Comparison of ENCODE assay signal across 8 mouse cellular contexts in the genomic region with DNA sequence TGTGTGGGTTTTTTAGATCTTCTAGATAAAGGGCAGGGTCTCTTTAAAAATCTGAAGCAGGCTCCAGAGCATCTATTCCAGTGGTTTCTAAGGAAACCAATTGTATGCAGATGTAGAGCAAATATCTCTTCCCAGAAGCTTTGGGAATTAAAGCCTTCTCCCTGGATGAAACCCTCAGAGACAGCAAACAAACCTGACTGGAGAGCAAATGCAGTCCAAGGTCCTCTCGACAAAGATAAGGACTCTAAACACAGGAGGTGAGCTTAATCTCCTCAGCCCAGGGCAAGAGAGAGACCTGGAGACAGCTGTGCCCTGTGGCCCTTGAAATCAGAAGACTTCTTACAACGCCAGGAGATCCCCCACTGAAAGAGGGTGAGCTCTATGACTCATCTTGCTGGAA. TPM values are rescaled to one million over a fixed set of nuclear protein-coding genes. Genes with fewer than 3 reads are reported as not detected.
DNase-seq lines count a peak whose midpoint lies in the region; ATAC-seq lines count a peak whose summit lies in the region.
"Had no signal": no experiment of that assay in that cellular context is flagged by ENCODE, and none has a peak within 500 bp of the region (broad histone marks: within the 10 kb centered on the region; RNA-seq: fewer than 3 reads in every experiment).

No protein-coding gene starts in this region.

- no peak overlapping the region for H3K9ac ChIP-seq in neural tube, embryonic 13.5 days
- H3K9ac ChIP-seq in hindbrain, embryonic 16.5 days (ENCODE audit: low read depth, low read length), result no peak overlapping the region; the same call in 1 of the 2 replicates
- no peak overlapping the region for H3K9ac ChIP-seq in midbrain, embryonic 11.5 days (ENCODE audit: low read length)

- no peaks in the 10 kb centered on the region for H3K27me3 ChIP-seq in neural tube, embryonic 13.5 days
- no peaks in the 10 kb centered on the region for H3K27me3 ChIP-seq in hindbrain, embryonic 16.5 days (replicated peaks; ENCODE audit: control insufficient read depth, insufficient read depth, low read length)
- no peaks in the 10 kb centered on the region for H3K27me3 ChIP-seq in midbrain, embryonic 11.5 days (ENCODE audit: control insufficient read depth, insufficient read depth, low read length)

- no peak overlapping the region for H3K4me3 ChIP-seq in neural tube, embryonic 13.5 days
- no peak overlapping the region for H3K4me3 ChIP-seq in hindbrain, embryonic 16.5 days (ENCODE audit: low read length)
- no peak overlapping the region for H3K4me3 ChIP-seq in midbrain, embryonic 11.5 days (ENCODE audit: low read depth, low read length)

- H3K4me2 ChIP-seq in neural tube, embryonic 13.5 days, result 0 out of 2 replicates have a peak overlapping the region, but pooled peaks have one; percentile 20
- 0 out of 2 replicates have a peak overlapping the region, but pooled peaks have one; percentile 21 for H3K4me2 ChIP-seq in hindbrain, embryonic 16.5 days (ENCODE audit: low read length)
- H3K4me2 ChIP-seq in midbrain, embryonic 11.5 days, result no peak overlapping the region

- no peak for DNase-seq in neural tube, embryonic 10.5 days (ENCODE audit: extremely low spot score, low spot score)
- DNase-seq in midbrain, embryonic 11.5 days (ENCODE audit: low spot score, missing footprints), result no peak
- DNase-seq in spleen, postnatal 4 days (ENCODE audit: low spot score in 2 of 2), result no peak
- DNase-seq in cerebellum, postnatal 10 days, result no peak
- no peak for DNase-seq in spleen, postnatal 14 days (ENCODE audit: low spot score in 2 of 2)
- DNase-seq: kidney, postnatal 4 days had no signal

- peak overlapping the region; percentile 74 for H3K27ac ChIP-seq in neural tube, embryonic 13.5 days (replicated peaks)
- H3K27ac ChIP-seq in hindbrain, embryonic 16.5 days (ENCODE audit: low read depth, low read length), result peak overlapping the region; percentile 56
- H3K27ac ChIP-seq in midbrain, embryonic 11.5 days (ENCODE audit: low read depth, low read length), result peak overlapping the region; percentile 44

- peaks cover 91% of the 10 kb centered on the region for H3K4me1 ChIP-seq in neural tube, embryonic 13.5 days (replicated peaks)
- peaks cover 43% of the 10 kb centered on the region for H3K4me1 ChIP-seq in hindbrain, embryonic 16.5 days (ENCODE audit: control insufficient read depth, insufficient read depth, low read depth, low read length)
- peaks cover 40% of the 10 kb centered on the region for H3K4me1 ChIP-seq in midbrain, embryonic 11.5 days (ENCODE audit: control insufficient read depth, insufficient read depth, low read length)

- H3K9me3 ChIP-seq in neural tube, embryonic 13.5 days, result no peaks in the 10 kb centered on the region
- H3K9me3 ChIP-seq in hindbrain, embryonic 16.5 days (ENCODE audit: control insufficient read depth, low read length), result no peaks in the 10 kb centered on the region
- no peaks in the 10 kb centered on the region for H3K9me3 ChIP-seq in midbrain, embryonic 11.5 days (ENCODE audit: control insufficient read depth, low read length)

- ATAC-seq in neural tube, embryonic 13.5 days (ENCODE audit: low read depth), result no peak
- no peak for ATAC-seq in hindbrain, embryonic 16.5 days
- no peak for ATAC-seq in midbrain, embryonic 11.5 days (ENCODE audit: low FRiP score)

- 30% methylated on average over 2 of the region's 2 CpGs for WGBS in neural tube, embryonic 13.5 days
- WGBS in hindbrain, embryonic 16.5 days, result 15% methylated on average over 2 of the region's 2 CpGs
- 11% methylated on average over 2 of the region's 2 CpGs for WGBS in midbrain, embryonic 11.5 days

- no peaks in the 10 kb centered on the region for H3K36me3 ChIP-seq in neural tube, embryonic 13.5 days
- no peaks in the 10 kb centered on the region for H3K36me3 ChIP-seq in hindbrain, embryonic 16.5 days (ENCODE audit: control insufficient read depth, insufficient read depth, low read length)
- H3K36me3 ChIP-seq in midbrain, embryonic 11.5 days (ENCODE audit: control insufficient read depth, insufficient read depth, low read length), result no peaks in the 10 kb centered on the region

RNA-seq across cellular contexts. Expression of gene Phf2, which starts 17.4 kb away (rescaled TPM):
- 9.6 and 9.7 TPM in 2 replicates for polyA plus RNA-seq in neural tube, embryonic 13.5 days (2015; fragmentation: Nextera tagmentation; extraction: Ambion mirVana)
- polyA plus RNA-seq in hindbrain, embryonic 16.5 days (2015; fragmentation: Nextera tagmentation; extraction: Ambion mirVana), result 6.1 and 7.2 TPM in 2 replicates
- 9.8 and 10.7 TPM in 2 replicates for polyA plus RNA-seq in midbrain, embryonic 11.5 days (2014; fragmentation: Nextera tagmentation; extraction: Ambion mirVana)
